Mouse (Mus musculus) lung, postnatal 4 days (tissue): Measurements from ENCODE around the gene Ddah2.

ENCODE experiments used
- DNase-seq, 2 experiments: peaks; one replicate each; pipeline ENCODE4 v3.0.0; 2021

The Ddah2 gene

DNA sequence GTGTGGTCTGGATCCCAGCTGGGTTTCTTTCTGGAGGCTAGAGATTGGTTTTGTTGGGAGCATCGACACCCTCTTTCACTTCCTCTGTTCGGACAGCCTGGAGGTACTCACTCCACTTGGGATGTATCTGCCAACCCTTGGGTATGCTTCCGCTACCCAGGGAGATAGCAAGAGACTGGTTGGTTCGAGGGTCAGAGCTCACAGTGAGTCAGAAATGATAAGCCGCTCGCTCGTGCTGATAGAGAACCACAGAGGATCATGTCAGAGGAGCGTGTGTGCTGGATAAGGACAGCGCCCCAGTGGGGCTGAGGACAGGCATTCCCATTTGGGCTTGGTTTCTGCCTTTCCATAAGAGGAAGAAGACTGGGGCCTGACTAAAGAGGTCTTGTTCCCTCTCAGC is 20.9 kb downstream of the Ddah2 start:
- DNase-seq = no peak

DNA sequence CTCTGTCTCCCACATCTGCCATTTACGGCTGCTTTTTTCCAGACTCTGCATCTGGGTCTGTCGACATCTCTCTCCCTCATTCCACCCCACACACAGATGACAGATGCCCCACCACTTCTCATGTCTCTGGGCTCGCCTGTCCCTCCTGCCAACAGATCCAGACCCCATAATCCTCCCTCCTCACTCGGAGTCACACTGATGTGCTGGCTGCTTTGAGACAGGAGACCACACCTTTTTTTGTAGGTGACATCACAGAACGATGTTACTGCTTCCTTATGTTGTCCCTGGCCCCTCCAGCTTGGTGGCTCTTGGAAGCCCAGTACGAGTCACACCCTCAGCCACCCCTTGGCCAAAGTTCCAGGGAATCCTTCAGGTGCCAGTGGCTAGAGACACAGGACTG is 21.4 kb downstream of the Ddah2 start:
- DNase-seq = no peak

DNA sequence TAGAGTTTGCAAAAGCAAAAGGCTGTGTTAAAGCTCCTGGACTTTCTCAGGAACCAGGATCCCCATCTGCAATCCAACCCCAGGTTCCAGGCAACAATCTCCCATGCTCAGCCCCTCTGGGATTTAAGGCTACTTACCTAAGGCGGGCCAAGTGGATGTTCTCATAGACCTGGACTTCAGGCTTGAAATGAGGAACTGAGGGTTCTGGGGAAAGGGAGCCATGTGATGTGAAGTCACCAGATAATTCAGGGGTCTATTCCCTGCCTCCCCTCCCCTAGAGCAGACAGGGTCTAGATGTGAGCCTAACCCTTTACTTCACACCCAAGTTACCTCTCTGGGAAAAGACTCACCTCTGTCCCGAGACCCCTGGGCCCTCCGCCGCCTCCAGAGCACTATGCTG is 21.9 kb downstream of the Ddah2 start:
- DNase-seq = no peak

DNA sequence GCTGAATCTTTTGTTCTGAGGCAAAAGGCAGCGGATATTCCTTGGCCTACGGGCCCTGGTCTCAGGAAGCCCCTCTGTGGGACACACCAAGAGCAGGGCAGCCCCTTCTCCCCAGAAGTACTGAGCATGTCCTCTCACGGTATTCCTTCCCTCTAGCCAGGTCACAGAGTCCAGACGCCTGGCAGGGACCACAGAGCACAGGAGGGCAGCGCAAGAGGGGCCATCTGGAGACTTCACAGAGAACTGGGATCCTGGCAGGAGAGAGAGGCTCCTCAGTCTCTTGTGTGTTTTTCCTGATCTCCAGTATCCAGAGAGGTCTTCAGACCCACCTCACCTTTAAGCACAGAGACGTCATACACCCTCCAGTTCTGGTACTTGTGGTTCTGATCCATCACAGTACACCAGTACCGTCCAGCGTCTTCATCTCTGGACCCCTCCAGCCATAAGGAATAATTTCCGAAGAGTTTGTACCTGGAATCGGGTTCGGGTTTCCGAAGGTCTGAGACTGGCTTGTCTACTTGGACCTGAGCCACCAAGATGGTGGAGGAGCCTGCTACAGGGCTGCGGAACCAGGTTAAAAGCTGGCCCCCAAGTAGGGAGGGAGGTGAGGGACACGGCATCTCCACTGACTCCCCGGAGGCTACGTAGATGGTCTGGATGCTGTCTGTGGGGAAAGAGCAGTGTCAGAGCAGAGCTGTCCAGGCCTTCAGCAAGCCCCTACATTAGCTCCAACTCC is 24.2 kb downstream of the Ddah2 start:
- no peak for DNase-seq

DNA sequence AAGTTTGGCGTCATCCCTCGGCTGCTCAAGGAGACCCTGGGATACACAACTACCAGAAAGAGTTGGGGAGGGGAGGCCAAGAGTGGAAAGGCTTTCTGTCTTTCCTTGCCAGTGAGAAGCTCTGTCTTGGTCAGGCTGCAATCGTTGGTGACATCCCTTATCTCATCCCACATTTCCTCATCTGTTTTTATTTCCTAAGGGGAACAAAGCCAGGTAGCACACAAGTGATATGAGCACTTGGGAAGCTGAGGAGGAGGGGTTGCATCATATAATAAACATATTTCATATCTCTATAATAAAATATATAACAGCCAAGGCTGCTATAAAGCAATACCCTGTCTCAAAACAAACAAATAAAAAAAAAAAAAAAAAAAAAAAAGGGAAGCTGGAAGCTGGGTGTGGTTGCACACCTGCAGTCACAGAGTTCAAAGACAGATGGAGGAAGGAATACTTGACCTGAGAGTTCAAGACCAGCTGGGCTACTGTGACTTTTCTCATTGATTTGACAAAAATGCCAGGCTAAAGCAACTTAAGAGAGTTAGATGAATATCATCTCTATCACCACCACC is 25.2 kb downstream of the Ddah2 start:
- DNase-seq = no peak

DNA sequence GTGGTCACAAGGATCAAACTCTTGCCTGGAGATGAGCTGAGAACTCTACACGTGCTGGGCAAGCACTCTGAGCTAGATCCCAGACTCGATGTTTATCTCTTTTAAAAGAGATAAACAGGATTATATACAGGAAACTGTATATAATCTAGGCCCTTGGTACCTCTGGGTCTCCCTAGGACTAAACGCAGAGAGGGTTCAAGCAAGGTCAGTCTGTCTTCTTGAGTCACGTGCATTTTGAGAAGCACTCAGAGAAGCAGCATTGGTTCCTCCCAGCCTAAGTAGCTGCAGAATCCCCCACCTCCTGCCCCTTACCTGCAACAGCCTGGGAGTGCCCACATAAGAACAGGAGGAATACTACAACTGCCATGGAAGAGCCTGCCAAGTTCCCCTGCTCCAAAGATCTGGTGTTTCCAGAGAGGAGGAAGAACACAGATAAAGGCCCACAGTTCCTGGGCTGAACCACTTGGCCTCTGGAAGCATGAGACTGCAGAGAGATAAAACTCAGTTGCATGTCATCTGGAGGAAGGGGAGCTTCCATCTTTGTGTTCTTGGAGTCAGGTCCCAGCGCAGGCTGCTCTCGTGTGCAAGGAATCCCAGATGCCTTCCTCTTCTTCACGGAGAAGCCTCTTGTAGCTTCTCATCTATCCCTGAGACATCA is 26.5 kb downstream of the Ddah2 start, which contains the start of gene Ly6g6f:
Gene Ly6g6f, minus strand, starts transcription at position 403 of the 658 bp plus-strand sequence.
- DNase-seq = no peak

DNA sequence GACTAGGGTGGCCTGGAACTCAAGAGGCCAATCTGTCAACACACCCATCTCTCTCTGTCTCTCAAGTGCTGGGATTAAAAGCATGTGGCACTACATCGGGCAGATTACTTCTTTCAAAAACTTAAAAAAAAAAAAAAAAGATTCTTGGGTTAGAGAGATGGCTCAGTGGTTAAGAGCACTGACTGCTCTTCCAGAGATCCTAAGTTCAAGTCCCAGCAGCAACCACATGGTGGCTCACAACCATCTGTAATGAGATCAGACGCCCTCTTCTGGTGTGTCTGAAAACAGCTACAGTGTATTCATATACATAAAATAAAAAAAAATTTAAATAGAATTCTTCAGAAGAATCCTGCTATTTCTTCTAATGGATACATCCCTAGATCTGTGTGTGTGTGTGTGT is 29.3 kb downstream of the Ddah2 start:
- no peak for DNase-seq

DNA sequence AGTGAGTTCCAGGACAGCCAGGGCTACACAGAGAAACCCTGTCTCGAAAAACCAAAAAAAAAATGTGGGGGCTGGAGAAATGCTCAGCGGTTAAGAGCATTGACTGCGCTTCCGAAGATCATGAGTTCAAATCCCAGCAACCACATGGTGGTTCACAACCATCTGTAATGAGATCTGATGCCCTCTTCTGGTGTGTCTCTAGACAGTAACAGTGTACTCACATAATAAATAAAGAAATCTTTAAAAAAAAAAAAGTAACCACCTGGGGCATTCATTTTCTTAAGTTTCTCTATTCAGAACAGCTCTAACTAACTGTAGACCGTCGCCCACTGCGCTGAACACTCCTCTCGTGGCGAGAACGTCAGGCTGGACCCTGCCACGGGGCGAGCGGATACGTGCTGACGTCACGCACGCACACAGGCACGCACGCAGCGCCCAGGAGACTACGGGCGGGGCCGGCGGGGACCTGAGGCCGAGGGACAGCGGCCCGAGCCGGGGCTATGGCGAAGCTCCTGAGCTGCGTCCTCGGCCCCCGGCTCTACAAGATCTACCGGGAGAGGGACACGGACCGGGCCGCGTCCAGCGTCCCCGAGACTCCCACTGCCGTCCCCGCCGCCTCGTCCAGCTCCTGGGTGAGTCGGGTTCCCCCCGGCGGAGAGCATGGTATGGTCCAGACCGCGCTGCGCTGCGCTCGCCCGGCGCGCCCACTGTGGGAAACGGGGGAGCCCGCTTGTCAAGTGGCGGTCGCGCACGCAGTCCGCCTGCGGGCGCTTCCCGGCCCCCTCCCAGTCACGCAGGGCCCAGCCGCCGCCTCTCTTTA is 30.2 kb downstream of the Ddah2 start, which contains the start of gene Abhd16a:
Gene Abhd16a, plus strand, starts transcription at position 439 of the 820 bp plus-strand sequence.
- peak; percentile 96 to 97 for DNase-seq

DNA sequence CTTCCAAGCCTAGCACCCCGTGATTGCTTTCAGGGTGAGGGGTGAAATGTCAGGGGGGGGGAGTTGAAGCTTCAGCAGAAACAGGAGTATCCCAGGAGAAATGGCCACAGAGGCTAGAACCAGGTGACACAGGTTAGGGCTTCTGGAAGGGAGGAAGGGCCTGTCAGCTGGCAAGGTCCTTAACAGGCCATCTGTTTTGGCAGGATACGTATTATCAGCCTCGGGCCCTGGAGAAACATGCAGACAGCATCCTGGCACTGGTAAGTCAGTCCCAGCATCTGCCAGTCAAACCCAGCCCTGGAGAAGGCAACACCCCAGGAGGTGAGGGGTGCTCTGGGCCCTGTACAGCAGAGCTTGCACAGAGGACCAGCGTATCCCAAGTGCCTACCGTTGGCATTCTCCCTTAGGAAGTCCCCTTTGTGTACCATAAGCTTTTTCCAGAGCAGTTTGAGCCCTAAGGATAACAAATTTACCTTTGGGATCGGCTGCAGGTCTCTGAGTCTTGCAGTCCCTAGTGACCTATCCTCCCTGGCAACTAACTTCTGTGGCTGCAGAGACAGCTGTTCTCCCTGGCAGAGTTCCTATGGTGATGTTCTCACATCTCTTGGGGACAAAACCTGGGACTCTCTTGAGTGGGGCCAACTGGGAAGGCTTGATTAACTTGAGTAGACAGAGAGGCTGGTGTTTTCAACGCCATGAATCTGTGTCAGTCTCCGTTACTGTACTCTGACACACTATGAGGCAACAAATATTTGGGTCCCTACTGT is 31.5 kb downstream of the Ddah2 start:
- DNase-seq = no peak

DNA sequence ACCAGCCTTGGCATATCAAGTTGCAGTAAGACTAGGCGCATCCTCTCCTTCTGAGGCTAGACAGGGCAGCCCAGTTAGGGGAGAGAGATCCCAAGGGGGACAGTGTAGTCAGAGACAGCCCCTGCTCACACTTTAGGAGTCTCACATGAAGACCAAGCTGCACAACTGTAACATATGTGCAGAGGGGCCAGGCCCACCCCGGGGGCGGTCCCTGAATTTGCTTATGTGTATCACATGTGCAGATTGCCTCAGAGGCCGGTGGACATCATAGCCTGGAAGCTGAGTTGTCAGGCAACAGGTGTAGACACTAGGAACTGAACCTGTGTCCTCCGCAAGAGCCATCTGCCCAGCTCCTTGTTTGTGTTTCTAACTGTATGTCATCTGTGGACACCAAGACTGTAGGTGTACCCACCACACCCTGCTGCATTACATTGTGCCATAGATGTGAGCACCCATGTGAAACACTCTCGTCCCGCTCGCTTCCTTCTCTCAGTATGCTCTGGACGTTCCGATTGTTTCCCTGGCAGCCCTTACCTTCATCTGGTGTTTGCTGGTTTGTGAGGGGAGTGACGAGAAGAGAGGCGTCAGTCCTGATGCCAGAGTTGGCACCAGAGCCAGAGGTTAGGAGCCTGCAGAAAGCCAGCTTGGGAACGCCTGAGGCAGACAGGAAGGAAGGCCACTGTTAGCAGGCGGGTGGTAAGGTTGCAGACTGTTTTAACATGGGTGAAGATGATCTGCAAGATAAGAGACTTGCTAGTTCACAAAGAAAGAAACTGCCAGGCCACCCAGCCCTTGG is 33.8 kb downstream of the Ddah2 start:
- DNase-seq = peak in 1 of 2 experiments; percentile 55

DNA sequence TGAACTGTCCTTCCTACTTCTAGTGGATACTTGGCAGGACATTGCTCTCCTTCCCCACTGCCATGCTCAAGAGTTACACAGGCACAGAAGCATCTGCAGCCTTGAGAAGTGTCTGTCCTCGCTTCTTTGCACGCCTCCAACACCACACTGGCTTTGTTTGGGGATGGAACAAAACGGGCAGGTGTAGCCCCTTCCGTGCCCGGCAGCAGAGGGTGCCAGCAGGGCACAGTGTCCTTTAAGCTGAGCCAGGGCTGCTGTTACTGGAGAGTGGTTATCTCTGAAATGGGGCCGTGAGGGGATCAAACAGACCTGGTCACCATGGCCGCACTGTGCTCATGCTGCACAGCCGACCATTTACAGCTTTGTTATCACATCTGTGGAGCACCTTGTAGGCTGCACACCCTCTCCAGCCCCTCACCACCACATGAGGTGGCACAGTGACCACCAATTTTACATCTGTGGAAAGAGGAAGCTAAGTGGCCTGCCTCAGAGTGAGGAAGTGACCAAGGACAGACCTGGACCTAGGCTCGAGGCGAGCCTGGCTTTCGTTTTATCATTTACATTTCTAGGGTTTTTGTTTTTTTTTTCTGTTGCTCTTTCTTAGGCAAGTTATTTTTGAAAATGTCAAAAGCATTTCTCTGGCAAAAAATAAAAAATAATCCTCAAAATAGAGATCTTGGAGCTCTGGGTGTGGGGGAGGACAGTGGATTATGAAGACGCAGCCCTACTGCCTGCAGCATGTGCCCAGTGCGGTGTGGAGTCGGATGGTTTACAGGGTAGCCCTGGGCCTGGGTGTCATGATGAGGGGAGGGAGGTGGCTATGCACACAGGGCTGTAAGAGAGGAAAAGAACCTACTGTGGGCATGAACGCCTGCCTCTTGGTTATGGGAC is 35.9 kb downstream of the Ddah2 start:
- DNase-seq = no peak

DNA sequence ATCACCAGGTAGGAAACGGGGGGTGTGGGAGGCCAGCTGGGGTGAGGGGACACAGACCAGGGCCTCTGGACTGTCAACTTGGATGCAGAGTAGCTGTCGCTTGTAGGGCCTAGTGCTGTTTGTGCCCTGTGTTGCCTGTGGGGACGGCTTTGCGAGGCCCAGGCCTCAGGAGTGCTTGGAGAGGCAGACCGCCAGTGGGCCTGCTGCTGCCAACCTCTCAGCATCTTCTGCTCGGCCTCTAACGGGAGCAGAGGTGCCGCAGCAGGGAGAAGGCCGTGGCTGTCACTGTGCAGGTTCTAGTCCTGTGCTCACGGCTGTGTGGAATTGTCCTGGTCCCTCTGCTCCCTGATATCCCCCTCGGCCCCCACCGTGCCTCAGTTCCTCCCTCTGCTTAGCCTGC is 37.8 kb downstream of the Ddah2 start:
- no peak for DNase-seq

DNA sequence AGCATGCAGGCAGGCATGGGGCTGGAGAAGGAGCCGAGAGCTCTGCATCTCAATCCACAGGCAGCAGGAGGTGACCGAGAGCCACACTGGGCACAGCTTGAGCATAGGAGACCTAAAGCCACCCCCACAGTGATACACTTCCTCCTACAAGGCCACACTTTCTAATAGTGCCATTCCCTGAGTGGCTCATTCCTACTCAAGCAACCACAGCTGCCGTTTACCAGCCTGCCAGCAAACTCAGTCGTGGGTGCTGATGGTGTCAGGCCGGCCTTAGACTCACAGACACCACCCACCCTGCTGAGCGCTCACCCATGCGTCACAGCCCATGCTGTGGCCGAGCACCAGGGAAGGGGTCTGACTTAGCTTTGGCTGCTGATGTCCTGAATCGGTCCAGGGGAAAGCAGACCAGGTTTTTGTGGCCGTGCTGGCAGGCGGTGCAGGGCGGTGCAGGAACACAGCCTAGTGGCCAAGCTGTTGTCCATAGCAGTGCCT is 38.4 kb downstream of the Ddah2 start:
- DNase-seq = peak; percentile 20 to 39

DNA sequence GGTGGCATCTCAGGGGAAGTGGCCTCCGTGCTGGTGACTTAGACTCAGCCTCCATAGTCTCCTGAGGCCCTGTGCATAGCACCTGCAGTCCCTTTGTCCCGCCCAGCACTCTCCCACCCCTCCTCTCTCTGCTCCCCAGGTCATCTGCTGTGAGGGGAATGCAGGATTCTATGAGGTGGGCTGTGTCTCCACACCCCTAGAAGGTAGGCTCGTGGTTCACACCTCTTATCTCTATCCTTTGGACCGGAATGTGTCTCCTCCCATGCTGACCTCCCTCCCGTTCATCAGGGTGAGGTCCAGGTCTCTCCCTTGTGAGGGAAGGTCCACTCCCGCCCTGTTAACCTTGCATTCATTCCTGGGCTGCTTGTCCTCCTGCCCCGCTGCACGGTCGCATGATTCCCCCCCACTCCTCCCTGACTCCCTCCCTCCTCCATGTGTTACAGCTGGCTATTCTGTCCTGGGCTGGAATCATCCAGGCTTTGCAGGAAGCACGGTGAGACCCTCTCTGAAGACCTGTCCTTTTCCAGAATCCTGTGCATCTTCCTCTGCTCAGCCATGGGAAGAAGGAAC is 41.4 kb downstream of the Ddah2 start:
- no peak for DNase-seq

DNA sequence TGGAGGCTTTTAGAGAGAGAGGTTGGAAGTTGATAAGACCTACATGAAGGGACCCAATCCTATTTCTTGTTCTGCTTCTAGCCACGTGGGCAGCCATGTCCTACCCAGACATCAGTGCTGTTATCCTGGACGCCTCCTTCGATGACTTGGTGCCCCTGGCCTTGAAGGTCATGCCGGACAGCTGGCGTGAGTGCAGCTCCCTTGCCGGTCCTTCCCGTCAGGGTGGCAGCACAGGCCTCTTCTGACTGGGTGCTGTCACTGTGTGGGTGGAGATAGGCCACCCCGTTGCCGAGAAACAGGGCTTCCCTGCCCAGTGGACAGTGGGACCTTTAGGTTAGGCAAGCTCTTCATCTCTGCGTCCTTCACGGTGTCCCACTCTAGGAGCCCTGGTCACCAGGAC is 42.3 kb downstream of the Ddah2 start:
- DNase-seq = no peak

DNA sequence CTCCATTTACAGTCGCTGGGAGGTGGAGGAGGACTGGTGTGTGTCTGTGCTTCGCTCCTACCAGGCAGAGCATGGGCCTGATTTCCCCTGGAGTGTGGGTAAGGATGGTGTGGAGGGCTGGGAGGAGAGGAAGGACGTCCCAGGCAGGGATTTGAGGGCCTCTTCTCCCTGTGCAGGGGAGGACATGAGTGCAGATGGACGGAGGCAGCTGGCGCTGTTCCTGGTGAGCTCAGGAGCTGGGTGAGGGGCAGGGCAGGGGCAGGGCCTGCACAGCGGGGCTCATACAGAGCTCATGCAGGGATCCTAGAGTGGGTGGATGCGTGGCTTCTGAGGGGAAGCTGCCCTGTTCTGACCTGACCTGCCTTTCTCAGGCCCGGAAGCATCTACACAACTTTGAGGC is 43.5 kb downstream of the Ddah2 start:
- DNase-seq = no peak

DNA sequence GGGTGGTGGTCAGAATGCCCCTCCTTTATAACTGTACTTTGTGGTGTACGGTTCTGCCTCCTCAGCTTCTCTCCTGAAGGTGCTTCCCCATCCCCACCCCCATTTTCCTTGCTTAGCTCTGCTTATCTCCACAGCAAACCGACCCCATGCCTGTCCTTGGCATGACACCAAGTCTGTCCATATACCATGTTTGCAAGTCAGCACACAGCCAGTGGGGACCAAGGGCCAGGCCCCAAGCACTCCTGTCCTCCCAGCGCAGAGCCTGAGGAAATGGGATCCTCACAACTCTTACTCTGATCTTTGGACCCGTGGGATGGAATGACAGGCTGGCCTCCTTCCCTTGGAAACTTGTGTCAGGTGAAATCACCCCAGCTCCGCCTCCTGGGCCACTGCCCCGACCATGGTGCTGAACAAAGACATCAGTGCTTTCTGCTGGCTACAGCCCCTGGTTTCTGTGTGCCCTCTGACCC is 44.4 kb downstream of the Ddah2 start:
- no peak for DNase-seq

DNA sequence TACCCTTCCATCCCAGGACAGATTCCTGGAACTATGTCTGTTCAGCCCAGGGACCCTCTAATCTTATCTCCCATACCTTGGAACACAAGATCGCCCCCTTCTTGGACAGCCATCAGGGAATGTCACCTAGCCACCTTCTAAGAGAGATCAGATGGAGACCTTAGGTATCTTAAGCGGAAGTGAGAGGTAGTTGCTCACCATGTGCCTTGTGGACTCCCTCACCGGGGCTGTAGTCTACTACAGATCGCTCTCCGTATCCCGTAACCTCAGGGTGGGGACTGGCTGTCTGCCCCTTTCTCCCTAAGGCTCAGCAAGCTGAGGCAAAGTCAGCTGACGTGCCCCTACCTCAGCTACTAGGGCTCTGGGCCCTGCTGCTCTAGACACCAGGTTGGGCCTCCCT is 45.2 kb downstream of the Ddah2 start:
- DNase-seq = no peak

DNA sequence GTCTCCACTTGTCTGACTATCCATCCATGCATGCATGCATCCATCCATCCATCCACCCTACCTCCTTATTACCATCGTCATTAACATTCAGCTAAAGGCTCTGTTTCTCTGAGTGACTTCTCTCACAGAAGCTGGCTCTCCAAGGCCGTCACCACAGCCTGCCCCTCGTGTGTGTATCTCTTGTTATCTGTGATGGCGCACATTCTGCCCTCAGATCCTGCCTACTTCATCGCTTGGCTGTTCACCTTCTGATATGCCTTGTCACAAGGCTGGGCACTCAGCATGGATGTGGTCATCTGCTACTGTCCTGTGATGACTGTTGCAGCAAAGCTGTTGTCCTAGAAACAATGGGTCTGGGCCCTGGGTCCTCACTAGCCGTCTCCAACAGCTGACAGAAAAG is 45.9 kb downstream of the Ddah2 start:
- no peak for DNase-seq
